Mouse (Mus musculus) cerebellum, adult 8-10 months (tissue): ENCODE measurements around the gene Klhl31.
A peak's percentile ranks its signal among the peaks of the same experiment; 100 is the strongest.

ENCODE experiments used
- DNase-seq: peaks from one replicate; pipeline ENCODE4 v3.0.0; 2022

Gene Klhl31

DNA sequence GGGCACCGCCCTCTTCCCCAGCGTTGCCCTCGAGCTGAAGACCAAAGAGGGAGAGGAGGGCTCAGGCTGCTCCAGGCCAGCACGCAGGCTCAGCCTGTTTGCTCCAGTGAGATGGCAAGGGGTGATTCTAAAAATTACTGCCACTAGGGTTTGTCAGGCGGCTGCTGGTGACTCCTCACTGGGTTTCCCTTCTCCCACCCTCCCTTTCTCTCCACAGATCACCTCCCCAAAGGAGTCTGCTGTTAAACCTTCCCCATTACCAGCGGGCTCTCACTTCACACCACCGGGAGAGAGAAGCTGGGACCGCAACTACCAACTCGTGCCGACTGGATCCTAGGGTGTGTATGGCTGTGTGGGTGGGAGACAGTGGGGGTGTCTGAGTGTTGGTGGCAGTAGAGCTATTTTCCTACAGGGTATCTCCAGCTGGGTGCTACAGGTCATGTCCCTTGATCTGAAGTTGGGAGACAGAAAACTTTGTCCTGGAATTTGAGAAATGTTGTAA is at the start of gene Klhl31:
Gene Klhl31 (plus strand): TSS at position 51 of the 502 bp plus-strand sequence.
- no peak for DNase-seq

DNA sequence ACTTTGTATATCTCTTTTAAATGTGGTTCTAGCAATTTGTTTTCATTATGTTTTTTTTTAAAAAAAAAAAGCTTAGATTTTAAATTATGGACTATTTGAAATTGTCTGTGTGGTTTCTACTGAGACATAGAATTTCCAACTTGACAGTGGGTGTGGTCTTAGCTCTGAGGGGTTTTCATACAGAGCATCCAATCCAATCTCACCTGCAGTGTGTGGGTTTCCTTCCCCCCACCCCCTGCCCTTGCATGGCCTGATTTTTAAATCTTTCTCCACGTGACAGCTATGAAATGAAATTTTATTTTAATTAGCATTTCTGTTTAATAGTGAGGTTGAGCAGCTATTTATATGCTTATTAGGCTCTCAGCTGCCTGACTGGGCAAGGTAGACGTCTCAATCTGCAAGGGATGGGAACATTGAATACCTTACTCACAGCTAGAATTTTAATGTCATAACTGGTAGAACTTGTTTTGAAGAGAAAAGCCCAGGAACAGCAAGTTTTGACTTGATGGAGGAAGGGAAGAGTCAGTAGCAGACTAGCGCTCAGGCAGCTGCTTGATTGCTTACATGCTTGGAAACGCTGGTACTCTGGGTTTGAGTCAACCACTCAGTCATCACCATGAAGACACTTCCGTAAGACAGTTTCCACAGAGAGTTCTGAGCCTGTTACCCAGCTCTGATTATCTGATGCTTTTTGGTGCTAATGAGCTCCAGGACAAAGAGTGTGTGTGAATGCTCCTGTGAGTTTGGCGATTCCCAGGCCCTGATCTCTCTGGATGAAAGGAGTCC is 49.3 kb upstream of the Klhl31 start:
- DNase-seq, result no peak

- DNase-seq, result no peak
Observed at GRCm38 (mm10) chr9:77587616-77588015, 48.7 kb upstream of the Klhl31 start.

- no peak for DNase-seq
Observed at GRCm38 (mm10) chr9:77589496-77589895, 46.8 kb upstream of the Klhl31 start.

DNA sequence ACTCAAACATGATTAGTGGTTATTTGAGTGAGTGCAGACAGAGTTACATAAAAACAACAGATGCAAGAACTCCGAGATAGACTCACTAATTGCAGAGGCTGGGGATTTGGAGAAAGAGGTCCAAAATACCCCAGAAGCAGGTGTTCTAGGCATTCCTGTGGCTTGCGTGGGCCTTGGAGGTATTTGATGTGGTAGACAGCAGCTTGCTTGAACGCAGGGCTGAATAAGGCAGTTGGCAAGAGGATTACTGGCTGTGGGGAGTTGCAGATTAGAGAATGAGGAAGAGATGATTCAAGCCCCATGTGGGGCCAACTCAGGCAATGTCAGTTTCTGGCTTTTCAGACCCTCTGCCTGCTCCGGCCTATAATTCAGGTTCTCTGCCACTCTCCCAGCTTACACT is 43.9 kb upstream of the Klhl31 start:
- no peak for DNase-seq

- no peak for DNase-seq
Observed at GRCm38 (mm10) chr9:77595006-77595626, 41.2 kb upstream of the Klhl31 start.

GRCm38 (mm10) chr9:77596355-77596754 is 39.9 kb upstream of the Klhl31 start:
- peak; percentile 76 for DNase-seq

DNA sequence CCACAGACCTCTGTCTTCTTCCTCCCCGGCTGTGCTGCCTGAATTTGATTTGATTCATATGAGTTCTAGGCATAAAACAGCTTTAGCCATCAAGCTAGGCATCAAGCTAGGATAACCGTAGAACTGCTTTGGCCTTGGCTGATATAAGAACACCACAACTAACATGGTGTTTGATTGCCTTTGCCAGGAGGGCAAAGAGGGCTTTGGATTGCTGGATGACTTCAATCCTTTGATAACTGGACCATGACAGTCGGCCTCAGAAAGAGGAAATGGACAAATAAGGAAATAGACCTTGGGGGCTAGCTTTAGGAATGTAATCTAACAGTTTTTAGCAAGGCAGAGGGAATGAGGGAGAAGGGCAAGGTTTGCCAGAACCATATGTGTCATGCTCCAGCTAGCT is 37.7 kb upstream of the Klhl31 start:
- no peak for DNase-seq

DNA sequence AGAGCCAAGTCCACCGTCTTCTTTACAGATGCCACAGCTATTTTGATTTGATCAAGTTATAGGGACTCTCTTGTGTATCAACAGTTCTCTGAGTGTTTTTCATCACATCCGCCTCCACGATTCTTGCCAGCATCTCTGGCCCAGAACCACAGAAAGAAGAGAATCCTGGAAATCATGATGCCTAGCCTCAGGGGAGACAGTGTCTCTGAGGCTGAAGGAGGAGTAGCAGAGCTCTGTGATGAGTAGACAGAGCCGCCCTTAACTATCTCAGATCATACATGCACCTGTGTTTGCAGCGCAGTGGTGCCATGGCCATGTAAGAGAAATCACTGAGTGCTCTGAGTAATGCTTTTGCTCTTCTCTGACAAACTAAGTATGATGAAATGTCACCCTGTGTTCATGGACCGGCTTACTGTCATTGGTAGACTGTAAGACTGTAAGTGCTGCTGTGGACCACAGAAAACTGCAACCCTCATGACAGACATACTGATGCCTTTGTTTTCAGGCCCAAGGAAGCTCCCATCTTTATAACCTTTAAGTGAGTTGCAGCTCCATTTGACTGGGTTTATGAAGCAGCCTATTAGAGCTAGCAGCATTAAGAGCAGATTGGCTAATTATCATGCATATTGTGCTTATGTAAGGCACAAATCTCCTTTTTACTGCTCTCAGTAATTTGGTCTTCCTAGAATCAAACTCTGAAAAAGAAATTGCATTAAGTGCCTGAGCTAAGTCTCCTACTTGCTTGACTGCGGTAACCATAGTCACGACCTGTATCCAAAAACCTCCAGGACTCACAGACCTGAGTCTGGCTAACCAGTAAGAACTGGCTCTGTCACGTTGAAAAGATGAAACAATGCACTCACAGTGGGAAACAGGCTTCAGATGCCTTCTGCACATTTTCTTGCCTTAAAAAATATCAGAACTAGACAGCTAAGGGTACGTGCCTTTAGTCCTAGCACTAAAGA is 33.7 kb upstream of the Klhl31 start:
- no peak for DNase-seq

DNA sequence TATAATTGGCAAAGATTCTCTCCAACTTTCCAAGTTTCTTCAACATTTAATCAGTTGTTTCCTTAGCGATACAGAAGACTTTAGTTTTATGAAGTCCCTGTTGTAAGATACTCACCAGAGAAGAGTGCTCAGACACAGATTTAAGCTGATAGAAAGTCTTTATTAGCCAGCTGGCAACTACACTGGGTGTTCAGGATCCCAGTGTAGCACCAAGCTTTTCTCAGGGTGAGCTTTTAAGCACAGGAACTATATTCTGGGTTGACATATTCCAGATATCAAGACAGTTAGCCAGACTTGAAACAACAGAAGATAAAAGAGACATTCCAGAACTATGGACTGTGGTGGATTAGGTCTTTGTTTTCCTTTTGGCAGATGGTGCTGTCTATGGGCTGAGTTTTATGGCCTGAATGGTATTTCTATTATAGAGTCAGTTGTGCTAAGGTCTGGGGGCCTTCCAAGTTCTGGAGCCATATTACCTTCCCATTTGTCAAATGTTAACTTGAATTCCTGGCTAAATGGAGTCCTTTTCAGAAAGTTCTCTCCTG is 32.3 kb upstream of the Klhl31 start:
- DNase-seq, result no peak

DNA sequence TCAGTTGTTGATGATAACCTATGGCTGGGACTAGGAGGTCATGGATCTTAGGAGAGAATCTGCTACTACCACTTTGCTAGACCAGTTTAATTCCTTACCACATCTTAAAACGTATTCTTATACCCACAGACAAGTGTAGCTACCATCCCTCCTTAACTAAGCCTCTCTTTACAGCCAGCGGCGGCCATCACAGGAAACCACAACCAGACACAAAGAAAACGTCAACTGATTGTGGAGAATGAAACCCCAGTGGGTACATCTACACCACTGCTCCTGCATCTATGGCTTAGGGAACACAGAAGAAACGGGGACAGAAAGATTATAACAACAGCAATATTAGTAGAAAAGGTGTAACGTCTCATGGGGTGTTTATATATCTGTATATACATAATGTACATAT is 29.0 kb upstream of the Klhl31 start:
- no peak for DNase-seq

- no peak for DNase-seq
Observed at GRCm38 (mm10) chr9:77607840-77608239, 28.5 kb upstream of the Klhl31 start.

- DNase-seq, result no peak
Observed at GRCm38 (mm10) chr9:77610811-77611210, 25.5 kb upstream of the Klhl31 start.

DNA sequence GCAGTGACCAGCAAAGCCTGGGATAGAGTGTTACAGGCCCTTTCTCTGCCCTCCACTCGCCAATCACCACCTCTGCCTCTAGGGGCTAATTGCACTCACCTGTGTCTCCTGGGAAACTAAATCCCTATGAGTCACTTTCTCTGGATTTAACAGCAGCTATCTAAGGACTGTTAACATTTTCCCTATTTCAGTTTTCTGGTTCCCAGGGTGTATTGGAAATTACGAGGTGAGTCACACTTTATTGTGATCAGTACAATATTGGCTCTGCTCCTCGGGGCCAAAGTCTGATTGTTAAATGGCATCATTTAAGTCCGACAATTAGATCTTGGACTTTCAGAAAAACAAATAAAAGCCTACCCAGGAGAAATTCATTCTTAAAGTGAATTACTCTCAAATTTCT is 24.0 kb upstream of the Klhl31 start:
- DNase-seq, result no peak

DNA sequence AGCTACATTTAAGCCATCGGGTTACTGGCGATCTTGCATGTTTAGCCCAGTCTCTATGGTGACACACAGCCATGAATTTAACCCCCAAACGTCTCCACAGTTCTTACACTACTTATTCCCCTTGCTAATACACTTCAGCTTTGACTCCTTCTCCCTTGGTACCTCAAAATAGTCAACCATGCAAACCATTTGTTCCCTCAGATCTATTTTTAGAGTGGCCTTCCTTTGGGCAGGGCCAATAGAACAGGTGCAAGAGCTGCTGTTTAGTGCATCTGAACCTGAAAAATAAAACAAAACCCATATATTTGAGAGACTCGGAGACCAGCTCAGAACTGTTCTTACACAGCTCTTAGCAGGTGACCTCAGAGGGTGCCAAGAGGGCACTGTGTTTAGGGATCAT is 20.4 kb upstream of the Klhl31 start:
- no peak for DNase-seq

- DNase-seq, result no peak
Observed at GRCm38 (mm10) chr9:77616796-77617195, 19.5 kb upstream of the Klhl31 start.

GRCm38 (mm10) chr9:77617751-77618150 is 18.5 kb upstream of the Klhl31 start:
- no peak for DNase-seq

DNA sequence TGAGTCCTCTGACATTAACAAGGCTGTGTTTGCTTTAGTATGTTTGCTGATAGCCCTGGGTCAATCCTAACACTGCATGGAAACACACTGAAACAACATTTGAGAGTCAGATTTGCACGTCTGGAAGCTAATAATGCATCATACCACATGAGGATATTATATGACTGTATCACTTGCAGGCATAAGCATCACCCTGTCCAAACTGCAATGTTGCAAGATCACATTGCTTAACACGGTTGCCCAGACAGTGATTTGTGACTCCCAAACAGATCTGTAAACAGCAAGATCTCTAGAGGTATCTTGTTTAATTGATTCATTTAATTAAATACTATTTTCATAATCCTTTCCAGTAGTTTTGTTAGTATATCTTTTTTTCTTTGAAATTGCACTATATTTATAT is 17.9 kb upstream of the Klhl31 start:
- DNase-seq, result no peak

GRCm38 (mm10) chr9:77620077-77620476 is 16.2 kb upstream of the Klhl31 start:
- no peak for DNase-seq

- no peak for DNase-seq
Observed at GRCm38 (mm10) chr9:77620482-77620881, 15.8 kb upstream of the Klhl31 start.

DNA sequence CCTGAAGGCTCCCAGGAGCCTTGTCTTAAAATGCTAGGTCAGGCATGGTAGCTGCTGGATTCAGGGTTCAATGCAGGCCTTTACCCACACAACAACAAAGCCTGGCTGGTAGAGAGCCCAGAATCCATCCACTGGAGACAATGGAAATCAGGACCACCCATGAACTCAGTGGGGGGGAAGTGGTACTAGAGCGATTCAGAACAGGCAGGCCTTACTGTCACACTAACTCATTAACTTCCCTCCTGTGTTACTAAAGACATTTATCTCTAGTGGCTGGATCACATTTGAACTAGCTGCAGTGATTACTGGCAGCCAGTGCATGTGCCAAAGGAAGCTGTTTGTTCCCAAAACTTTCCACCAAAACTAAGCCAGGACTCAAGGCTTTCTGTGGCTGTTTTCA is 13.4 kb upstream of the Klhl31 start:
- DNase-seq, result no peak

DNA sequence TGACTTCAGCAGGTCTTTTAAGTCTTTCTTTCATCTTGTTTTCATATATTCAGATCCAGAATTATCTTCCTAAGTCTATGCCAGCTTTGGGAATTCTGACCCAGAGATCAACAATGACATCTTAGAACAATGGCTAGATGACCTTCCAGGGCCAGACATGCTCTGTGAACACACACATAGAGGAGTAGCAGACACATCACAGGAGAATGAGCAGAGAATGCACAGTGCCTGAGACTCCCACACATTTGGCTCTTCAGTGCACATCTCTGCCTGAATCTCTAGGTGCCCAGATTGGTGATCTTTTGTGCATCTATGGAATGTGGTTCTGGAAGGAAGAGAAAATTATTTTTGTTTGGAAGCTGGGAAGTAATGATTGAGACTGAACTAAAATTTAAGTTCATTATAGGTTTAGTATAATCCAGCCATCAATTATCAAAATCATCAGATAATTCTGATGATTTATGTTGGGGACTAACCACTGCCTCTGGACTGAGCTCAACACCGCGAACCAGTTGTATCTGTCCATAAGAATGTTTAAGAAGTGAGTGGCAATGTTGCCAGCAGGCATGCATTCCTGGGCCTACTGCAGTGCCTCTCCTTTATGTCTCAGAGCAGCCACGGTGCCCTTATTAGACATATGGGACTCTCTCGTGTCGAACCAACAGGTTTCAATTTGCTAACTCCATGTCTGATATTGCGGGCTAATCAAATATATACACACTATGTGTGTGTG is 12.8 kb upstream of the Klhl31 start:
- DNase-seq, result no peak
